Mouse (Mus musculus): ENCODE results near the gene Catsperg1. TPM values are rescaled to one million over a fixed set of nuclear protein-coding genes. Genes with fewer than 3 reads are reported as not detected.

Gene Catsperg1
- 1.3 TPM for polyA plus RNA-seq (2017; shearing (Covaris generic))

DNA sequence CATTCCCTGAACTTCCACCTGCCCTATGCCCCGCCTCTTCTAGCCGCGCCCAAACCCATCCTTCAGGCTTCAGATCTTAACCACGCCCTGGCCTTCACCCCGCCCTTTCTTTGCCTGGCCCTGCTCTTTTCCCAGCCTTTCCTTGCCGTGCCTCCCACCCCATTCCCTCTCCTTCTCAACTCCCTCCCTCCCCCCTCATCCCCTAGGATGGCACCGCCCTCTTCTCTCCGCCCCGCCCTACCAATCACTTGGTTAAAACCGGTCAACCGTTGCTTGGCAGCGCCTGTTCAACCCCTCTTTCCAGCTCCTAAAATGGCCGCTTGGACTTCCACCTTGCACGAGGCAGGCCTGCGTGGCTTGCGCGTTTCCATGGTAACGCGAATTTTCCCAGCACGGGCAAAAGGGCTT is at the start of gene Catsperg1:
Gene Catsperg1, minus strand, starts transcription at position 361 of the 408 bp plus-strand sequence.

DNA sequence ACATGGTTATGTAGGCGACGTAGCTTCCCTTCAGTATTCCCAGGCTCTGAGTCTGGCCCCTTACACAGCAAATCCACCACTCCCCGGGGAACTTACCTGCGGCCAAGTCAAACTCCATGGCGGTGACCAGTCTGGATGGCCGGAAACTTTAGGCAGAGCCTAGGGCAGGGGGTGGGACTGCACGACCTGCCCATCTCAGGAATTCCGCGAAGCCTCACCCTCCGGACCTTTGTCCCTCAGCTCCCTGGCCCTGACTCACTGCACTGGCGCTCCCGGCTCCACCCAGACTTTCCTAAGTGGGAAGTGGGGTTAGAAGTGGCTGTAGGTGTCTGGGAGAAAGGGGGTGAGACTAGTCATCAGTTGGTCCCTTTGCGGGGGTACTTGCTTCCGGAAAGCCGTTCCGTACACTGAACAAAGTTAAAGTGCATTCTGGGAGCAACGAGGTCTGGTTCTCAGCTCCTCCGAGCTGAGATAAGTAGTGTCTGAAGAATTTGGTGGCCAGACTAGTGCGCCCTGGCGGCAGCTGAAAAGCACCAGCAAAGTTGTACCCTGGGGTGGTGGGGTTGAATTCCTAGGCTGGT is 34.5 kb upstream of the Catsperg1 start, which contains the start of gene 2200002D01Rik:
Gene 2200002D01Rik, minus strand, starts transcription at position 206 of the 581 bp plus-strand sequence.

GRCm38 (mm10) chr7:29238019-29238967 is 24.5 kb upstream of the Catsperg1 start, which contains the start of gene Yif1b:
TSS of gene Yif1b (plus strand) at chr7:29238329.

DNA sequence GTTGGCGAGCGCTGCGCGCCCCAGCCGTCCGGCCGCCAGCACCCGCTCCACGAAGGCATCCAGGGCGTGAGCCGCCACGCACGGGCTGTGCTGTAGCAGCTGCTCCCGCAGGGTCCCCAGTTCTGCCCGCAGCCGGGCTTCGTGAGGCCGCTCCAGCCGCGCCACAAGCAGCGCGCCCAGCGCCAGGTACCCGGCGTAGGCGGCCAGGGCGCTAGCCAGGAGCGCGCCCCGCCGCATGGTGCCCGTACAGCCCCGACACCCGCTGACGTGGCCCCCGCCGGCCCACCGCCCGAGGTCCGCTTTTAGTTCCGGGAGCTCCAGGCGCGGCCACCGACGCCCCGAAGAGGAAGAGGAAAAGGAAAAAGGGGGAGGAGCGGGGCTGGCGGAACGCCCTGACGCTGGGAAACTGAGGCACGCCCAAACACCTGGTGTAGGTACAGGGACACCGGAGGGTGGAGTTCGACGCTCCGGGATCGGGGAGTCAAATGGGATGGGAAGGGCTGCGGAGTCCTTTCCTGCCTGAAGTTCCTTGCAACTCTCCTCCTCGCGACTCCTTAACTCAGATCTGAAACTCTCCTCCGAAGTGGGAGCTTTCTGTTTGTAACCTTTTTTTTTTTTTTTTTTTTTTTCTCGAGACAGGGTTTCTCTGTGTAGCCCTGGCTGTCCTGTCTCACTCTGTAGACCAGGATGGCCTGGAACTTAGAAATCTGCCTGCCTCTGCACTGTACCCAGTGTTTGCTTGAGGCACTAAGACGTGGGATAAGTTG is 18.6 kb upstream of the Catsperg1 start, which contains the start of gene Kcnk6:
Gene Kcnk6, minus strand, starts transcription at position 269 of the 767 bp plus-strand sequence.

GRCm38 (mm10) chr7:29180077-29180853 is 33.6 kb downstream of the Catsperg1 start, which contains the start of gene Psmd8:
TSS of gene Psmd8 (minus strand) at chr7:29180701.

DNA sequence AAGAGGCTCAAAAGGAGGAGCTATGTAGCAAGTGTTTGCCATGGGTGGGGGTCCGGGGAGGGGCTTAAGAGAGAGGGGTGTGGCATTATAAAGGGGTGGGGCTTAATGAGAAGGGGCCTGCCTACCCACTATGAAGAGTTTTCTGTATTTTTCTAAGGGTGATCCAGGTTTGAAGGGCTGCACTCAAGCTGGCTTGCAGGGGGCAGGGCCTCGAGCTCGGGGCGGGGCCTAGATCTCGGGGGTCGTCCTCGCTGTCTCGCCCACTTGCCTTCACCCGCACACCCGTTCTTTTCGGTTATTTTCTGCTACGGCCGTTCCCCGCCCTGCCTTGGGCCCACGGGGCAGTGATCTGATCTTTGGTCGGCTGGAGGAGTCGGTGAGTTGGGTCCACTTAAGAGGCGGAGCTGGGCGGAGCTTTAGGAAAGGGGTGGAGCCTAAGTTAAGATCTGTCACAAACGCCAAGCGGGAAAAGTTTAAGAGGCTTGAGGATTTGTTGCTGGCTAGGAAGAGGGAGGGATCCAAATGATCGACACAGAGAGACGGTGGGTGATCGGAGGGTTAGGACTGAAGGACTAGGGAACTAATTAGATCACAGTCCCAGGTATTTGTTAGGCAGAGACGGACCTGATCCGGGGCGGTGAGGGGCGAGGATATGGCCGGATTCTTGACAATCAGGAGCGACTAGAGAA is 43.6 kb downstream of the Catsperg1 start, which contains the start of the genes Ggn and Spred3:
Gene Ggn, plus strand, starts transcription at position 145 of the 689 bp plus-strand sequence.
Gene Spred3, minus strand, starts transcription at position 346 of the 689 bp plus-strand sequence.

GRCm38 (mm10) chr7:29155838-29156782 is 57.7 kb downstream of the Catsperg1 start, which contains the start of gene Fam98c:
TSS of gene Fam98c (minus strand) at chr7:29156234.

GRCm38 (mm10) chr7:29134693-29135386 is 79.0 kb downstream of the Catsperg1 start, which contains the start of gene Rasgrp4:
TSS of gene Rasgrp4 (plus strand) at chr7:29134851.

Other genes with a start within 250 kb of the Catsperg1 start
- 355 TPM for gene Eif3k, start 232.2 kb downstream of the Catsperg1 start, polyA plus RNA-seq (2017; shearing (Covaris generic))
- gene Map4k1, start 232.0 kb downstream of the Catsperg1 start, polyA plus RNA-seq (2017; shearing (Covaris generic)): 107 TPM
- 0.02 TPM for gene Ryr1, start 88.9 kb downstream of the Catsperg1 start, polyA plus RNA-seq (2017; shearing (Covaris generic))
- 0.92 TPM for gene Rasgrp4, start 79.2 kb downstream of the Catsperg1 start, polyA plus RNA-seq (2017; shearing (Covaris generic))
- gene Fam98c, start 57.8 kb downstream of the Catsperg1 start, polyA plus RNA-seq (2017; shearing (Covaris generic)): 72.0 TPM
- 0.14 TPM for gene Ggn, start 43.8 kb downstream of the Catsperg1 start, polyA plus RNA-seq (2017; shearing (Covaris generic))
- gene Spred3, start 43.6 kb downstream of the Catsperg1 start, polyA plus RNA-seq (2017; shearing (Covaris generic)): not detected
- 210 TPM for gene Psmd8, start 33.3 kb downstream of the Catsperg1 start, polyA plus RNA-seq (2017; shearing (Covaris generic))
- 0.42 TPM for gene Kcnk6, start 18.5 kb upstream of the Catsperg1 start, polyA plus RNA-seq (2017; shearing (Covaris generic))
- 40.5 TPM for gene Yif1b, start 24.3 kb upstream of the Catsperg1 start, polyA plus RNA-seq (2017; shearing (Covaris generic))
- gene 2200002D01Rik, start 34.4 kb upstream of the Catsperg1 start, polyA plus RNA-seq (2017; shearing (Covaris generic)): 2.0 TPM
- 154 TPM for gene Spint2, start 67.9 kb upstream of the Catsperg1 start, polyA plus RNA-seq (2017; shearing (Covaris generic))
- gene Ppp1r14a, start 75.3 kb upstream of the Catsperg1 start, polyA plus RNA-seq (2017; shearing (Covaris generic)): not detected
- gene Dpf1, start 89.9 kb upstream of the Catsperg1 start, polyA plus RNA-seq (2017; shearing (Covaris generic)): not detected